Mouse (Mus musculus) kidney, adult 9 months (tissue): ENCODE measurements around the gene Ccdc34.
A peak's percentile ranks its signal among the peaks of the same experiment; 100 is the strongest.
"Not testable (repeated sequence)": the region's sequence is repeated elsewhere in the genome, so short reads cannot be mapped to it uniquely, and the experiment has no call there.

Source experiments
- DNase-seq: peaks from one replicate; pipeline ENCODE4 v3.0.0; 2022

Gene Ccdc34

GRCm38 (mm10) chr2:110082975-110083374 lies 65.4 kb downstream of the Ccdc34 start:
- DNase-seq: no peak

GRCm38 (mm10) chr2:110085701-110086143 lies 68.1 kb downstream of the Ccdc34 start:
- DNase-seq: peak; percentile 9

- no peak for DNase-seq
These were observed 96.5 kb downstream of the Ccdc34 start for GRCm38 (mm10) chr2:110114133-110114532.

GRCm38 (mm10) chr2:110129396-110129795 lies 111.8 kb downstream of the Ccdc34 start:
- DNase-seq: peak; percentile 0

GRCm38 (mm10) chr2:110131573-110131972 lies 114.0 kb downstream of the Ccdc34 start:
- no peak for DNase-seq

DNA sequence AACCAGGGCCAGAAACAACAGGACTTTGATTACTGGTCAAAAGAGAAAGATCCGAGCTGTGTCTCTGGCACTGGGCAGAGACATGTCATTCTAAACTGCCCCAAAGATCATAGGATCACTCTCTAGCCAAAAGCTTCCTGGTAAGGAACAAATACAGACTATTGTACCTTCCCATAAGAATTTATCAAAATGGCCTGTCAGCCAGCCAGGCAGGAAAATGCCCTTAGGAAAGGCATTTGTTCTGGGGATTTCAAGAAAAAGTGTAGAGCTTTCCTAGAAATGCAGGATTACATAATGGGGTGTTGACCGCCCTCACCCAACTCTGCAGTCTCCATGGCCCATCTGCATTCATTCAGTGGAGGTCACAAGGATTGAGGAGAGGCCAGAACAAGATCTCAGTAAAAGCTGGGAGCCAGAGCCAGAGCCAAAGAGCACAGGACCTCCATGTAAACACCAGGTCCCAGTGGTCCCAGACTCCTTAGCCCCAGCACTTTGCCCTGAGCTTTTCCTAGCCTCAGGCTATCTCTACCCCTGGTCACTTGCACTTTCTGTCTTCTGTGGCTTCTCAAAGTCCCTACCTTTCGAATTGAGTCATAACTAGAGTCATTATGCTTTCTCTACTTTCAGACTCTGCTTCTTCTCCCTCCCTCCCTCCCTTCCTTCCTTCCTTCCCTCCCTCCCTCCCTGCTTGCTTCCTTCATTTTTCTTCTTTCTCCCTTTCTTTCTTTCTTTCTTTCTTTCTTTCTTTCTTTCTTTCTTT lies 115.9 kb downstream of the Ccdc34 start:
- DNase-seq: peak; percentile 18

GRCm38 (mm10) chr2:110134765-110135594 lies 117.4 kb downstream of the Ccdc34 start:
- peak; percentile 12 for DNase-seq

DNA sequence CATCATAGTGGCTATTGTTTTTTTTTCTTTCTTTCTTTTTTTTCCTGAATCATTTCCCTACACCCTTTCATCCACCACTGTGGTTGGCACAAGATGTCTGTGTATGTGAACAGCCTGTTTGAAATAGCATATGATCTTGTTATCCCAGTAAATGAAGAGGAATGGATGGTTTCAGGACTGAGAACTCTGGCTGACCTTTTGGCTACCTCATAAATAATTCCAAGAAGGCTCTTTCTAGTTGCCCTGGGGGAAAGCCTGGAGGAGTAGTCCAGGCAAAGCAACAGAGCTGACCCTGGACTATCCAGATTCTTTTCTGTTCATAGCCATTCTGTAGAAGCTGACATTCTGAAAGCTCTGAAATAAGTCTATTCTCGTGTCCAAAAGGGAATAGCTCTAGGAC lies 119.7 kb downstream of the Ccdc34 start:
- DNase-seq: peak; percentile 0

- DNase-seq: peak; percentile 0
These were observed 120.5 kb downstream of the Ccdc34 start for GRCm38 (mm10) chr2:110138096-110138495.

DNA sequence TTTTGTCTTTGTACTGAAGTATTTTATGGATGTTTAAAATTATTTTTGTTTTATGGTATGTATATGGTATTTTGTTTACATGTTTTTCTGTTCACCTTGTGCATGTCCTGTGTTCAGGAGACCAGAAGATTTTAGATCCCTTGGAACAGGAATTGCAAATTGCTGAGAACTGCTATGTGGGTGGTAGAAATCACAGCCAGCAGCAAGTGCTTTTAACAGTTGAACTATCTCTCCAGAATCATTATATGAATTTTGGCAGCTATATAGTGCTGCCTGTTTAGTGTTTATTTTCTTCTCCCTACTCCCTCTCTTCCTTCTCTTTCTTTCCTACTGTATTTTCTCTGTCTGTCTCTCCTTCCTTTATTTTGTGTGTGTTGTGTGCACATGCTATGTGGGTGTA lies 130.4 kb downstream of the Ccdc34 start:
- DNase-seq: not testable (repeated sequence)

GRCm38 (mm10) chr2:110149246-110149645 lies 131.6 kb downstream of the Ccdc34 start:
- DNase-seq: no peak

GRCm38 (mm10) chr2:110156321-110156720 lies 138.7 kb downstream of the Ccdc34 start:
- DNase-seq: no peak

DNA sequence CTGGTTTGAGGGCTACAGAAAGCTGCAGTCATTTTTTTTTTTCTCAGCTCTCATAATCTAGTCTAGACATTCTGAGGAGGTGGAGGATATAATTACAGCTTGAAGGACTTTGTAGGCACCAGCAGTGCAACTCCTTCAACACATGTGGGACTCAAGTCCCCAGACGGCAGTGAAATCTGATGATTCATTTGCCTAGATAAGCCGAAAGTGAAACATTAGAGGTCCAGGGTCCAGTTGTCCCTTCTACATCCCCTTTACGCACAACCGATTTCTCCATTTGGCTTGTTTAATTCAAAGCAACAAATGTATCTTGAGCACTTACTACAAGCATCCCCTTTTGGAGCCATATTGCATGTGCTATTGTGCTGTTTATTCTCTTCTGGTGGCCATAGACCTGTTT lies 147.4 kb downstream of the Ccdc34 start:
- DNase-seq: no peak

DNA sequence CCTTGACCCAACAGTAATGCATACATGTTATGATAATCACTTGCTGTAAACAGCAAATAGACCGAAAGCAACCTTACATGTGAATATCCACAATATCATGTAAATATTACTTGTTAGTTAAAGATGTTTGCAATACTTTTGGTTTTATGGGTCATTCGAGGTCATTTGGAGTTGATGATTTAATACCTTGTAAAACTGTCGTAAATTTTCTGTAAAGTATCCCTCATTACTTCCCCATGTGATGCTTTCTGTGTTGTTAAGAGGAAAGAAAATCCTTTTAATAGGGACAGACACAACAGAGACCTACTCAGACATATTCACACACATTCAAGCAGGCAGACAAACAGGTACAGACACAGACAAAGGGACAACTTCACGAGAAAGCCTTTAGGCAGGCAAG lies 150.1 kb downstream of the Ccdc34 start:
- no peak for DNase-seq

DNA sequence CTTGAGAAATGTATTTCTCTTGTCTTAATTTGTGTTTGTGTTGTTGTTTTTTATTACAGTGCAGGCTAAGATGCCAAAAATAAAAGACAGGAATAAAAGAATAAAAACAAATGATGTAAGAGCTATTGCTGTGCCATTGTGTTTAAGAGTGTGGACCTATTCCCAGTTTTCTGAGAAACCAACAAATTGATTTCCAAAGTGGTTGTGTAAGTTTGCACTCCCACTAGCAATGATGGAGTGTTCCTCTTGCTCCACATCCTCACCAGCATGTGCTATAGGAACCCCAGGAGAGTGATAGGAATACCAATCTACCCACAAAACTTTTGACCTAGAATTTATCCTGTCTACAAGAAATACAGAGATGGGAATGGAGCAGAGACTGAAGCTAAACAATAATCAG lies 150.7 kb downstream of the Ccdc34 start:
- DNase-seq: no peak

DNA sequence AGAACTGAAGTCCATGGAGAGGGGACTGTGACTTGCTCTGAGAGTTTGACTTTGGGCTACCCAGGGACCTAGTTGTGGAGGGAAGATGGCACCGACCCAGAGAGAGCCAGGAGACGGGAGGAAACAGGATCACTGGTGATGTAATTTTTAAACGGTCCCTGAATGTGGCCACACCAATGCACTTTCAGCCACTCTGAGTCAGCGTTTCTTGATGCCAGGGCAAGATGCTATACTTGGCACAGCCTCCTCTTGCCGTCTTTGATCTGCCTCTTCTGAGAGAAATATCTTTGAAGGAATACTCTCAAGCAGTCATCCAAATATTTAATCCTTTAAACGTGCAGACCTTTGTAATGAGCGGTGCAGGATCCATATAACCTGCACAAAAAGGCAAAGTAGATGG lies 154.8 kb downstream of the Ccdc34 start:
- DNase-seq: peak; percentile 52

GRCm38 (mm10) chr2:110173818-110174247 lies 156.2 kb downstream of the Ccdc34 start:
- DNase-seq: no peak

- DNase-seq: no peak
These were observed 159.3 kb downstream of the Ccdc34 start for GRCm38 (mm10) chr2:110176761-110177400.

GRCm38 (mm10) chr2:110177406-110177805 lies 159.8 kb downstream of the Ccdc34 start:
- no peak for DNase-seq

GRCm38 (mm10) chr2:110177879-110178278 lies 160.3 kb downstream of the Ccdc34 start:
- DNase-seq: peak; percentile 82

DNA sequence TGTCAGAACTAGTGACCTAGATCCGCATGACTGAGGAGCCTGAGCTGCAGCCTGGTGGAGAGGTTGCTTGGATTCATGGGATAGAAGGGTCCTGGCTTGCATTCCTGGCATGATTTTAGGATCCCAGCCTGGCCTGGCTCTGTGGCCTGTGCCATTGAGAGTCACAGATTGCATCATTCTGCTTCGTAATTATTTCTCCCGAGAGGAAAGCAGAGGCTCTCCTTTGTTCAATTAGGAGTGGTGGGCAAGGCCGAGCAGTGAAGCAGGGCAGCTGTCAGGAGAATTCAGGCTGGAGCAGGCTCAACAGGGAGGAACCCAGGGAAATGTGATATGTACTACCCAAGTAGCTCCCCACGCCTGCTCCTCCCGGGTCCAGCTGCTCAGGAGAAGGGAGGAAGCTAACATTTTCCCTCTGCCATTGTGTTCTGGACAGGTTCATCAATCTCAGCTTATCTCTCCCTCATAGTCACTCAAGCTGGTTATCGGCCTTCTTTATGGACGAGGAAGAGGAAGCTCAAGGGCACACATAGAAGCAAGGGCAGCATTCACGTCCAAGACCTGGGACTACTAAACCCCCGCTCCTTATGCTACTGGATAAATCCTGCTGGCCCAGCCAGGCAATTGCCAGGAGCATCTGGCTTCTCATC lies 162.2 kb downstream of the Ccdc34 start:
- peak; percentile 61 for DNase-seq

- DNase-seq: peak; percentile 19
These were observed 162.7 kb downstream of the Ccdc34 start for GRCm38 (mm10) chr2:110180316-110180670.

DNA sequence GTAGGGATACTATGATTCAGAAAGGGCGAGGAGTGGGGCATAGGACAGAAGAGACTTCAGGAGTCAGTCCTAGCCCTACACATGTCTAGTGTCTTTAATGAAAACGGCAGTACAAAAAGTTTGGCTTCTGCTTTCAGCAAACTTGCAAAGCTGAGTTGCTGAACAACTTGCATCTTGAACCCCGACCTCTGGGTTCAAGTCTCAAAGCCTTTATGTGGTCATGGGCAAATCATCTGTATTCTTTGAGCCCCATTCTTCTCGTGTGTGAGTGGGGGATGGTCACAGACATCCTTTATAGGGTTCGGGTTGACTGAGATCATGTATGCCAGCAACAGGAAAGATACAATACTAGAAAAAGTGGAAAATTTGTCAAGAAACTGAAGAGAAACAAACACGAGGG lies 164.0 kb downstream of the Ccdc34 start:
- DNase-seq: peak; percentile 79
